Mouse (Mus musculus) bone marrow macrophage, adult 2 months (primary cell): ENCODE data around the gene Igfbp7.

Experiments
- CTCF ChIP-seq: IDR thresholded peaks from 2 replicates; pipeline ENCODE4 v1.5.1; 2012; ENCODE audit warnings: low read depth, mild to moderate bottlenecking, low read length, moderate library complexity
- POLR2A ChIP-seq: IDR thresholded peaks from 2 replicates; pipeline ENCODE4 v1.6.1; 2012; ENCODE audit warnings: mild to moderate bottlenecking, low read depth, low read length, borderline replicate concordance

DNA sequence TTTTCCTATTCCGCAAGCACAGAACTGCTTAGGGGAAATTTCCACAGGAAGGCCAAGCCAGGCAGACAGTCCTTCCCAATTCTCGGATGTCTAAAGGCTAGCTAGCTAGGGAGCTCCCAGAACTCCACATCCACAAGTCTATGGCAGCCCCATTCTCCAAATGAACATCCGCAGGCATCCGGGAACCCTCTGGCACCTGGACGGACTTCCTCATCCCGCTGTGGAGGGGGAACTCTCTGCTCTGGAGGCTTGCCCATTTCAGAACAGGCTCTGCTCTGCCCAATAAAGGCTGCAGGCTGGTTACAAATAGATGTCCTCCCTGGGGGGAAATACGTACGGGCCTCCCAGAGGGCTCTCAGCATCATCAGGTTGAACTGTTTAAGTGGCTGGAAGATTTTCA is 41.5 kb downstream of the Igfbp7 start:
- TF ChIP-seq CTCF (no peak), POLR2A (no peak)
